Mouse (Mus musculus): ENCODE measurements around the gene Ofcc1.

The Ofcc1 gene

DNA sequence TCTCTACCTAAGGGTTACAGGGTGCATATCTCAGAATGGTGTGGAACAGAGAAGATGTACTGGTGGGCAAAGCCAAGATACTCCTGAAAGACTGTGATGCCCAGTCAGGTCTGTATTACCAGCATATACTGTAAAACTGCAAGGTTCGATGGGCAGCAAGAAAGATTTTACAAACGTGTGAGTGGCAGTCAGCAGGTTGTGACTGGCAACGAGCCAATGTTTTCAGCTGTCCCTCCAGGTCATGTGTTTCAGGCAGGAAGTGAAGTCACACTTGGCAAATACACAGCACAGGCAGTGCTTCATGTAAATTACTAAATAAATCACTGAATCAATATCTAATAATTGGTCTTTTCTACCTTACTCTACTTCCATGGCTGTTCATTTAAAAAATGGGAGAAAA lies at the start of gene Ofcc1:
Ofcc1 (minus strand) TSS at position 163 of the 400 bp plus-strand sequence.
- no peak for DNase-seq

DNA sequence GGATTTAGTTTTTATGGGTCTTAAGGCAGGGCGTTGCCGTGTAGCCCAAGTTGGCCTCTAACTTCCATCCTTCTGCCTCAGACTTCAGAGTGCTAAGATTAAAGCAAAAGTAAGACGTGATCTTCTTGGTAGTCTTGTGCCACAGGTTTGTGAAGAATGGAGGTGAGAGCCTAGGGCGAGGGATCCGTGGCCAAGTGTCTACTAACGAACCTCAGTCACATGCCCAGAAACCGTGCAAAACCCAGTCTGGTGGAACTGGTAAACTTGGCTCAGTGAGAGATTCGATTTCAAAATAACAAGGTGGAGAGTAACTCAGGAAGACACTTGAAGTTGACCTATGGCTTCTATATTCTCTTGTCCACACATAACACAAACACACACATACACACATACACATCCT lies 28.9 kb upstream of the Ofcc1 start:
- DNase-seq: no peak

DNA sequence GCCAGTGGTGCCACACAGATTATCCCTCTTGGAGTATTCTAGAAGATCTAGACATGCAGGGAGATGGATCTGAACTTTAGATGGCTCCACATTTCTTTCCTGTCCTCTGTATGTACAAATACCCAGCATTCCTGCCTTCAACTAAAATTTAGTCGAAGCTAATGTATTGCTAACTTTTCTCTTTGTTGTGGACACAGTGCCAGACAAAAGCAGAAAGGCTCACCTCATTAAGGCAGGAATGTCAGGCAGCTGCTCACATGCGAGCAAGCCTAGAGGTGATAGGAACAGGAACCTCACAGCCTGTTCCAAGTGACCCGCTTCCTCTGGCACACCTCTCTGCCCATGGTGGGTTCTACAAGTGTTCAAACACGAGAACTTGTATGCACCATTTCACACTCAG lies 26.2 kb upstream of the Ofcc1 start:
- no peak for DNase-seq

DNA sequence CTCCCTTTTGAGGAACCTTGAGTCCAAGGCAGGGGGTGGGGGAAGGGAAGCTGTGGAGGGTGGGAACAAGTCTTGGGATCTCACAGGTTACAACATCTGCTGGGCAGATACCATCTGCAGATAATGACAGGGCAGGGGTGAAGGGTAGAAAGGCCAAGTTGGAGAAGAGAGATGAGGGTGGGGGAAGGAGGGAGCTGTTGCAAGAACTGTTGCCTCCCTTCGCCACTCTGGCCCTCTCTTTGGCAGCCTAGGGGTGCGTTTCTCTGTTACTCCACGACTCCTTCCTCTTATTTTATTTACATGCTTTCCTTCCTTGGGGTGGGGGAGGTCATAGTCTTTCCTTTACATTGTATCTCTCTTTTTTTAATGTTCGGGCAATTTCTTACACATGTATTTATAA lies 23.7 kb upstream of the Ofcc1 start:
- no peak for DNase-seq

GRCm38 (mm10) chr13:40376773-40377172 lies 15.5 kb upstream of the Ofcc1 start:
- no peak for DNase-seq

GRCm38 (mm10) chr13:40366762-40367161 lies 5.5 kb upstream of the Ofcc1 start:
- DNase-seq: no peak

DNA sequence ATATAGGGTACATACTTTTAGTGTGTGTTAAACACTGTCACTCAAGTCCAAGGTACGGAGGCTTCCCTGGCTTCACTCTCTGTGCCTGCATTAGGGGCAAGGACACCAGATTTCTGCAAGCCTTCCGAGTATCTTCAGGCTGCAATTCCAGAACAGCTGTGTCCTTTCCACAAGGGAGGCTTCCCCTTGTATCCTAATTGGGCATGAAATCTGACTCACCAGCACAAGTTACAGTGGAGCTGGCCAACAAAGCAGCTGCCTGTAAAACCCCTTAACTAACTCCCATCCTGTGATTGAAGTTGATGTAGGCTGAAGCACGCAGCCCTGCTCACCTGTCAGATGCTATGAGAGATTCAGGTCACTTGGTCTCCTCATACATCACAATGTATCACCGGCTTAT lies 3.6 kb upstream of the Ofcc1 start:
- no peak for DNase-seq

DNA sequence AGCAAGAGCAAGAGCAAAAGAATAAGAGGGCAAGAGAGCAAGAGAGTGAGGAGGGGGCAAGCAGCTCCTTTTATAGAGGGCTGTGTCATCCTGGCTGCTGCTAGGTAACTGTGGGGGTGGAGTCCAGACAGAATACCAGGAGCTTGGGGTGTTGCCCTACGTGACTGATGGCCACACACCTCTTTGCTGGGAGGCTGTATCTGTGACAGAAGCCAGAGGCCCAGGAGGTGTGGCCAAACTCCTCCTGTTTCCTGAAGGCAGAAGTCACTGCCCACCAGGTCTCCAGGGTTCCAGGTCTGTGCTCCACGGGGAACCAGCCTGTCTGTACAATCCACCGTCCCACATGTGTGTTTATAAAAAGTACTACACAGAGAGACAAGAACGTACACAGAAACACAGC lies 558 bp downstream of the Ofcc1 start:
- no peak for DNase-seq

DNA sequence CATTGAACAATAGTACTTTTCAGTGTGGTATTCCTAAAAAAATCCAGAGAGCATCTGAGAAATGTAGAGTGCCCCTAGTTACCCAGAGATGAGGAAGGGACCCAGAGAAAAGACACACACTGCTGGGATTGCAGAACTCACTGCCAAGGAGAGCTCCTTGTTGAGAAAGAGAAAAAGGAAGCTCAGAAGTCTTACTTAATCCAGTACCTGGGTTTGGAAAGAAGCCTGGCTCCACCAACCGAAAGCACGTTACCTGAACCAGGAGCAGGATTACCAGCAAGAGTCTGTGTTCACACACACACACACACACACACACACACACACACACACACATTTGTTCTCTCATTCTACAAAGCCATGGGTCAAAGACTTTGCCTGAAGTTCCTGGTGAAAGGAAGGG lies 14.2 kb downstream of the Ofcc1 start:
- no peak for DNase-seq

DNA sequence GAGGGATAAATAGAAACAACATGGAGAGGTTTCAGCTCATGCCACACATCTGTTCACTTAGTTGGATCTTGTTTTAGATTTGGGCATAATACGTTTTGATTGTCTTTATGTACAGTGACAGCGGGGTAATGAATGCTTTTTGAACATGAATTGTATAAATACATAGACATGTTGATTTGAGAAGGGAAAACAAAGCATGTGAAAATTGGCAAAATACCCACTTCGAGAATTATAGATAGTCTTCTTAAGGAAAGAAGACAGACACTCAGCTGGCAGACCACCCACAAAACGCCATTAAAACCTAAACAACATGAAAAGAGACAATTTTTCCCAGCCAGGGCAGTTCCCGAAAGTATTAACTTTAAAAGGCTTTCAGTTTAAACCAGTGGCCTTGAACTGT lies 37.9 kb downstream of the Ofcc1 start:
- no peak for DNase-seq

- no peak for DNase-seq
These were observed 40.3 kb downstream of the Ofcc1 start for GRCm38 (mm10) chr13:40320814-40321525.

DNA sequence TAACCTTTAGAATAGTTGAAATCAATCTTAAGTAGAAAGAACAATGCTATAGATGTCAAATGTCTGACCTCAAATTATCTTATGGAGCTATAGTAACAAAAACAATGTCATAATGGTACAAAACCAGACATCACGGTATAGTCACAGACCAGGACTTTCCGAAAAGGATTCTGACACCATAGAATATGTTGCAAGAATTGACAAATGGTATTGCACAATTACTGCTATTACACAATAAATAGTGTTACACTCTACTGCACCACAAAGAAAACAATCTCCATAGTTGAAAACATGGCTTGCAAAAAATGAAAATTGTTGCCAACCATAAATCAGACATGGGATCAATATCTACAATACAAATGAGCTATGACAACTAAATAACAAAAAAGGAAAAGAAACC lies 43.5 kb downstream of the Ofcc1 start:
- no peak for DNase-seq

DNA sequence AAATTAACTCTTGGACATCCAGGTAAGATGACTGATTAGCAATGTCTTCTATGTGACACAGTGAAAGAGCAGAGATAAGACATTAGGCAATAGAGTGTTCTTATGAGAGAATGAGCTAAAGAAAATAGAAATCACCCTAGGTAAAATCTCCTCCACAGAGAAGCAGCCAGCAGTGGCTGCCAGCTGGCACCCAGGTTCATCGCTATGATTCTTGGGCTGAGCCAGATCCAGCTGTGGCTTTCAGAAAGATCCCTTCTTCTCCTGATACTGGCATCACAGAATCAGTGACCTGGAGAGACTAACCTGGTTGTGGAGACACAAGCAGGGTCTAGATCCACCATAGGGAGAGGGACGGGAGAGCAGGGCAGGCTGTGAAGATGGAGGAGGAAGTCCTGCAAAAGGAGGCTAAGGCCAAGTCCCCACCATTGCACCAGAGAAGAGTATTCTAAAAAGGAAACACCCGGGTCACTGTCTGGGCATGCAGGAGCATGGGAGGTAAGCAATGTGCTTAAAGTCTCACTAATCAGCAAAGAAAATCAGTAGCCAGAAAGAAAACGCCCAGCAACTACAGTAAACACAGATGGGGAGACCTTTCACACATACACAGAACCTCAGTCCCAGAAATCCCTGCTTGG lies 46.0 kb downstream of the Ofcc1 start:
- no peak for DNase-seq

DNA sequence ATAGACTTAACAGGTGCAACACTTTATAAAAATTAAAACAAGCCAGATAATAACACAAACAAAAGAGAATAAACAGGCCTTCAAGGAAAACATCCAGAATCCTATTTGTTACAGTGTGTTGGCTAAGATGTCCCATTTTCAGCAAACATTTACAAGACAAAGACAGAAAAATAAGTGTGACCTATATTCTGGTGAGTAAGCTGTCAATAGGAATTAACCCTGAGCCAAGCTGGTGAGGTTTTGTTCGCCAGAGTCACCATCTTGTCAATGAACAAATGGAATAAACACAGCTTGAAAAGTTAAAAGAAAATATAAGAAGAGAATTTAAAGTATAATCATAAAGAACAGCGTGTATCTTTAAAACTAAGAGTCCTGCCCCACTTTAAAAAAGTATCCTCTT lies 68.4 kb downstream of the Ofcc1 start:
- DNase-seq: no peak

GRCm38 (mm10) chr13:40290846-40291245 lies 70.4 kb downstream of the Ofcc1 start:
- DNase-seq: no peak

GRCm38 (mm10) chr13:40288650-40289049 lies 72.6 kb downstream of the Ofcc1 start:
- no peak for DNase-seq

- DNase-seq: no peak
These were observed 73.8 kb downstream of the Ofcc1 start for GRCm38 (mm10) chr13:40287266-40288002.

DNA sequence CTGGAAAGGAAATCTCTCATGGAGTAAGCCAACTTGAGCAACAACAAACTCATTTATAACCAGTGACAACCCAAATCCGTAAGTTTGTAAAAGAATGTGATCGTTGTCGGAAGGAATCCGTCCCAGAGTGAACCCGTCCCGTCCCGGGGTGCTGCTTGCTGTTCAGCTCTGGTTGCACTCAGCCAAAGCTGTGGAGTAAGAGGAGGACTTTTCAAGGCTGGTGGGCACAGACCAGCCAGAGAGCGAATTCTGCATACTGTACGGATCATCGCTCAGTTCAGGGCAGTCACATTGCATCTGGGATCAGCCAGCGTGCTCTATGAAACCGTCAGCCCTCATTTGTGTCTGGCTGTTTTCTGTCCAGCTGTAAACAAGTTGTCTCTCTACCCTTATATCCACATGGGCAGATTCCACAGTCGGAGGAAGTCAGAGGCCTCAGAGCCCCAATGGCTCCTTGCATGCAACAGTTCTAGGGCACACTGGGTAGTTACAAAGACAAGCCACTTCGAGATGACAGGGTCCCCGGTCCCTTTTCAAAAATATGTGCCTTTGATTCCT lies 75.9 kb downstream of the Ofcc1 start:
- no peak for DNase-seq

- DNase-seq: no peak
These were observed 80.6 kb downstream of the Ofcc1 start for GRCm38 (mm10) chr13:40280616-40281015.

GRCm38 (mm10) chr13:40267546-40267945 lies 93.7 kb downstream of the Ofcc1 start:
- no peak for DNase-seq

DNA sequence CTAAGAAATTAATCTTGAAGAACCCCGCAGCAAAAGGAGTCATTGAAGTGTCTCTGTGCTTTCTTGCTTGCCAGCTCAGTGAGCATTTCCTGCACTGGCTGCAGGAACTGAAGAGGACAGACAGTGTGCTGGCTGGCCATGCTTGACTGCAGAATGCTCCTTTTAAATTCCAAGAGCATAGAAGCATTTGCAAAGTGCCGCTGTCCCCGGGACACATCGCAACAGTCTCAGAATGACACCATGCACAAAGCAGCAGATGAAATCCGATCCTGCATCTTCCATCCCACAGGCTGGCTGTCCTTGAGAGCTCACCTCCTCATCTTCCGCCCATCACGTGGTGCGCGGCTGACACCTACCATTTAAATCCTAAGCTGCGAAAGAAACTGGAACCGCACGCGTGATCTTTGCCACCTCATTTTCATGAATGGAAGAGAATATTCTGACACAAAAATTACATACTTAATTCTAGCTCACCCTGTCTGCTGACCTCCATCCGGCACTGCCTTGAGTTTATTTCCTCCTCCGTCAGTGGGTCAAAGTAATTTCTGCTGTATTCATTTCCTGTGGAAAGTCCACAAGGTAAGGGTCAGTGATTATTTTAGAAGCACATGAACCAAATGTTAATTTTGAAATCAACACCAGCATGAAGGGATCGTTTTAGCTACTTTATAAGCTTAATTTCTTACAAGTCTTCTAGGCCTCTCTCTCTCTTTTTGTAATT lies 98.0 kb downstream of the Ofcc1 start:
- no peak for DNase-seq

- DNase-seq: no peak
These were observed 102.5 kb downstream of the Ofcc1 start for GRCm38 (mm10) chr13:40258757-40259156.

- DNase-seq: no peak
These were observed 117.4 kb downstream of the Ofcc1 start for GRCm38 (mm10) chr13:40243821-40244220.
